Mouse (Mus musculus) midbrain, embryonic 15.5 days (tissue): ENCODE measurements around the gene Sox18. TPM values are rescaled to one million over a fixed set of nuclear protein-coding genes. Genes with fewer than 3 reads are reported as not detected.
A peak's percentile ranks its signal among the peaks of the same experiment; 100 is the strongest.

ENCODE experiments used
- ATAC-seq: fragments of 200-750 bp; cut with Nextera tagmentation; replicated peaks from 2 replicates; pipeline ENCODE4 v1.8.0; 2017; ENCODE audit warnings: moderate TSS enrichment
- H3K27ac ChIP-seq: fragments of 300-500 bp; sonication (generic); 2 replicates; pipeline ENCODE4 v1.5.1; 2015; ENCODE audit warnings: mild to moderate bottlenecking, inconsistent platforms
- H3K27me3 ChIP-seq: fragments of 300-500 bp; sonication (generic); replicated peaks from 2 replicates; pipeline ENCODE4 v1.6.1; 2015; ENCODE audit warnings: inconsistent platforms
- H3K36me3 ChIP-seq: fragments of 300-500 bp; sonication (generic); replicated peaks from 2 replicates; pipeline ENCODE4 v1.6.1; 2015; ENCODE audit warnings: inconsistent platforms
- H3K4me1 ChIP-seq: fragments of 300-500 bp; sonication (generic); 2 replicates; pipeline ENCODE4 v1.6.1; 2015; ENCODE audit warnings: inconsistent platforms
- H3K4me2 ChIP-seq: fragments of 300-500 bp; sonication (generic); 2 replicates; pipeline ENCODE4 v1.6.1; 2015; ENCODE audit warnings: inconsistent platforms, mild to moderate bottlenecking, moderate library complexity
- H3K4me3 ChIP-seq: fragments of 300-500 bp; sonication (generic); 2 replicates; pipeline ENCODE4 v1.5.1; 2015; ENCODE audit warnings: mild to moderate bottlenecking, inconsistent platforms
- H3K9ac ChIP-seq: fragments of 300-500 bp; sonication (generic); 2 replicates; pipeline ENCODE4 v1.6.1; 2015; ENCODE audit warnings: mild to moderate bottlenecking, inconsistent platforms
- H3K9me3 ChIP-seq: fragments of 300-500 bp; sonication (generic); 2 replicates; pipeline ENCODE4 v1.6.1; 2016; ENCODE audit warnings: inconsistent platforms
- WGBS: fragments of 180-500 bp; shearing (Covaris S2); methylation state at CpG from one replicate; pipeline ENCODE4 v1.1.7; 2015; ENCODE audit warnings: mixed read lengths; 5-methylcytosine and 5-hydroxymethylcytosine counted together
- polyA plus RNA-seq: library from polyadenylated mRNA; unstranded; fragments of >200 nt; fragmentation: Nextera tagmentation; extraction: Ambion mirVana; gene quantifications from 2 replicates; pipeline ENCODE4 v1.2.1, GENCODE M21; 2015

Sox18 gene
- polyA plus RNA-seq, 1 experiment from 2014 or later, result 18.3 TPM

DNA sequence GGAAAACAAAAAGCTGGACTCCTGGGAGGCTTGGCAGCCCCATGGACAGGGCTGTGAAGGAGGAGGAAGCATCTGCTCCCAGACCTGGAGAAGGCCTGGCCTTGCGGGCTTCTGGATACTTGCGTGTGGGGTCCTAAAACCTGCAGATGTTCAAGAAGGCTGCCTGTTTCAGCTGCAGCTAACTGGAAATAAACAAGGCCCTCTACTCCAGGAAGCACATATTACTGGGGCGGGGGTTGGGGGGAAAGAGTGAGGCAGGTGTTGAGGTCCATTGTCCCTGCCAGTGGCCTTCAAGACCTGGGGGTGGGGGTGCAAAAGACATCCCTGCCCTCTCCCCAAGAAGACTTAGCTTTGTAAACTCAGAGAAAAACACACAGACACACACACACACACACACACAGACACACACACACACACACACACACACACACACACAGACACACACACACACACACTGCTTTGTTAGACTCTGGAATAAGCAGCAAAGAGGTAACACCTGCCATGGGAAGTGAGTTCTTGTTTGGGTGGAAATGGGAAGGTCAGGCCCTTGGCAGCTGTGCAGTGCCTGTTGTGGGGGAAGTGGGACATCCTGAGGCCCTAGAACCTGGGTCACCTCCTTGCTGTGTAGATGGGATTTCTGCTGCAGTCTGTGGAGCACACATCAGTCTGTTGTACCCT, 8.7 kb downstream of the Sox18 start:
- H3K27ac ChIP-seq, result no peak overlapping the region
- H3K9ac ChIP-seq, result no peak overlapping the region
- no peak overlapping the region for H3K4me3 ChIP-seq
- no peaks in the 10 kb centered on the region for H3K9me3 ChIP-seq
- 85% methylated on average over 3 of the region's 3 CpGs for WGBS
- H3K4me1 ChIP-seq, result peaks cover 6% of the 10 kb centered on the region; the same call in 1 of the 2 replicates
- H3K36me3 ChIP-seq, result no peaks in the 10 kb centered on the region
- H3K4me2 ChIP-seq, result no peak overlapping the region
- no peak for ATAC-seq
- no peaks in the 10 kb centered on the region for H3K27me3 ChIP-seq

DNA sequence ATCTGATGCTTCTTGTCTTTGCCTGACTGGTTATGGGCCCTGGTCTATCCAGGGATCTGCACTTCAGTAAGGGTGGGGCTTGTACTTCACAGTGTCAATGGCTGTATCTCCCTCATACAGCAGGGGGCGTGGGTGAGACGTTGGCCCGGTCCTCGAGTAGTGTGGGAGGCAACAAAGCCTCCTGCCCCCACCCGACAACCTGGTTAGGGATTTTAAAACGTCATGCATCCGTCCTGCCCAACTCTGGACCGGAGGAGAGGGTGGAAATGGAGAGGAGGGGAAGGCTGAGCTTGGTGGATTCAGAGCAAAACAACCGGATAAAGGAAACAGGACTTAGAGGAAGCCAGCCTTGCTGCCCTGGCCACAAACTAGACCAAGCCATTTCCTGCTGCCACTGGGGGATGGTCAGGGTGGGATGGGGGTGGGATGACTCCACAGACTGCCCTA, 11.8 kb downstream of the Sox18 start:
- no peak overlapping the region for H3K9ac ChIP-seq
- H3K27ac ChIP-seq, result no peak overlapping the region
- no peak overlapping the region for H3K4me2 ChIP-seq
- peaks cover 6% of the 10 kb centered on the region; the same call in 1 of the 2 replicates for H3K4me1 ChIP-seq
- no peaks in the 10 kb centered on the region for H3K9me3 ChIP-seq
- no peak overlapping the region for H3K4me3 ChIP-seq
- 11% methylated on average over 9 of the region's 9 CpGs for WGBS
- ATAC-seq, result peak; percentile 78
- H3K27me3 ChIP-seq, result no peaks in the 10 kb centered on the region
- peaks cover 17% of the 10 kb centered on the region; the same call in 1 of the 2 replicates for H3K36me3 ChIP-seq

DNA sequence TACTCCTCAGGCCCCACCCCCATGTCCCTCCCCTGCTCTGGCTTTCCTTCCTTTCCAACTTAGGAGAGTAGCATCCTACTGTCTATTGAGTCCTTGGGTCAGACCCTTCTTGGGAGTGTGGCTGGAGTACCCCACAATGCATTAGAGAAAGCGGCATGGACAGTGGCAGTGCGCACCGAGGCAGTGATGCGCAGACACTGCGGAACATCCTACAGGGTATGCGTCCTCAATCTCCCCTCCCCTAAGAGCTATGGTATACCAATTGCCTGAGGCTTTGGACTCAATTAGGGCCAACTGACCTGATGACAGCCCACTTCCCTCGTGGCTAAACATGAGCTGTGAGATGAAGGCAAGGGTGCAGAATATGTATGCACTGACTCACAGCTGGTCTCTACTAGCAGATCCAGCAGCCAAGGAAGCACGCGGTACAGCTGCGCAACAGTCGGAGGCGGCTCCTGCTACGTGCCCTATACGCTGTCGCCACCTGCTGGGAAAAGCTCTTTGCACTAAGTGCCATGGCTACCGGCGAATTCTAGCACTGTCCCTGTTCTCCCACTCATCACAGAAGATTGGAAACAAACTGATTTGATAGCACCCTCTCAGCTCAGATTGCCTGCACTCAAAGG, 12.4 kb downstream of the Sox18 start:
- Histone ChIP-seq H3K4me1 (peaks cover 6% of the 10 kb centered on the region; the same call in 1 of the 2 replicates), H3K4me2 (no peak overlapping the region), H3K9ac (no peak overlapping the region), H3K36me3 (peaks cover 20% of the 10 kb centered on the region; the same call in 1 of the 2 replicates), H3K27me3 (no peaks in the 10 kb centered on the region), H3K4me3 (no peak overlapping the region), H3K27ac (no peak overlapping the region), H3K9me3 (no peaks in the 10 kb centered on the region)
- WGBS, result 33% methylated on average over 17 of the region's 17 CpGs
- ATAC-seq, result peak; percentile 41

DNA sequence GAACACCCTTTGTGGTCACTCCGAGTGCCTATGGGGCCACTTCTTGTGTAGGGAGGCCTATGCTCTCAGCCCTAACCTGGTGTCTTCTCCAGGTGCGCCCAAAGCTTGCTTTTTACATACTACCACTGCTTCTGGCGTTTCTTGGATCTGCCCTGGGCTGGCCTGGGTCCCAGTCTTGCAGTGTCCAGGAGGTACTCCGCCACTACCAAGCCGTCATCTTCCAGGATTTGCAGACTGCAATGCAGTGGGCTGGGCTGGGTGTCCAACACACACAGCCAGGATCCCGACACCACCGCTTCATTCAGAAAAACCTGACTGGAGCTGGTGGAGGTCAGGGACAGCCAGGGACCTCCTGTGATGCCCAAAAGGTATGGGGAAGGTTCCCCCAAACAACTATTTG, 12.9 kb downstream of the Sox18 start:
- H3K4me2 ChIP-seq, result no peak overlapping the region
- peaks cover 6% of the 10 kb centered on the region; the same call in 1 of the 2 replicates for H3K4me1 ChIP-seq
- peaks cover 22% of the 10 kb centered on the region; the same call in 1 of the 2 replicates for H3K36me3 ChIP-seq
- H3K27me3 ChIP-seq, result no peaks in the 10 kb centered on the region
- H3K9me3 ChIP-seq, result no peaks in the 10 kb centered on the region
- ATAC-seq, result no peak
- WGBS, result 90% methylated on average over 7 of the region's 7 CpGs
- no peak overlapping the region for H3K27ac ChIP-seq
- H3K4me3 ChIP-seq, result no peak overlapping the region
- H3K9ac ChIP-seq, result no peak overlapping the region

DNA sequence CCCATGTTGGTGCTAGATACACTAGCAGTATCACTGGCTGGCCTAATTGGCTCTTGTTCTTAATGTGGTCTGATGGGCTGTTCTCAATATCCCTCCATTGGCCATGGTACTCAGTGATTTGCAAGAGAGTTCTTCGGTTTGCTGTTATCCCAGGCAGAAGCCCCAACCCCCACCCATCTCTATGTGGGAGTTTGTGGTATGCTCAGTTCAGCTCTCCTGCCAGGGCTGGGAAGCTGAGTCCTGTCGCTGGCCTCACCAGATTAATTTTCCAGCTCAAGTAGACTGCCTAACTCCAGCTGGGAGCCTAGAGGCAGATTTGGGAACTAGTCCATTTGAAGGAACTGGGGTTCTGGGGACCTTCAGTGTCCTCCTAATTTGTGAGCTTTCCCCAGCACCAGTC, 14.0 kb downstream of the Sox18 start:
- Histone ChIP-seq H3K27ac (no peak overlapping the region), H3K9ac (no peak overlapping the region), H3K4me1 (peaks cover 6% of the 10 kb centered on the region; the same call in 1 of the 2 replicates), H3K27me3 (no peaks in the 10 kb centered on the region), H3K4me2 (no peak overlapping the region), H3K4me3 (no peak overlapping the region), H3K9me3 (no peaks in the 10 kb centered on the region), H3K36me3 (peaks cover 28% of the 10 kb centered on the region)
- WGBS, result 75% methylated on average over 2 of the region's 2 CpGs
- ATAC-seq, result no peak

DNA sequence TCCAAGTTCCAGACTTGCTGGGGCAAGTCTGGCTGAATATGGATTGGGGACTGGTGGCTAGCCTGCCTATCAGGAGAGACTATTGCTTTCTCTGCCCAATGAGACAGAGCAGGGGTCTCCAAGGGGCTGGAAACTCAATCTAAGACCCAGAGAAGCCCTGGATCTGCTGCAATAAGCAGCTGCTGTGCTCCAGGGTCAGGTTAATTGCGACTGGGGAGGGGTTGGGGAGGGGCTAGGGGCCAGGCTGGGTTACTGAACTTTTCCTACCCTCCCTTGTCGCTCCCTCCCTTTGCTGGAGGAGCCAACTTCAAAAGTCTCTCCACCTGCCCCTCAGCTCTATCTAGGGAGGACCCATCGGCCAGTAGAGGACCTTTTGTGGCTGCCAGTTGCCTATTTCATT, 14.7 kb downstream of the Sox18 start, which contains the start of gene Gm29797:
Gm29797 (plus strand) TSS at position 301 of the 400 bp plus-strand sequence.
- Histone ChIP-seq H3K36me3 (peaks cover 34% of the 10 kb centered on the region), H3K9me3 (no peaks in the 10 kb centered on the region)
- 76% methylated on average over 3 of the region's 3 CpGs for WGBS

DNA sequence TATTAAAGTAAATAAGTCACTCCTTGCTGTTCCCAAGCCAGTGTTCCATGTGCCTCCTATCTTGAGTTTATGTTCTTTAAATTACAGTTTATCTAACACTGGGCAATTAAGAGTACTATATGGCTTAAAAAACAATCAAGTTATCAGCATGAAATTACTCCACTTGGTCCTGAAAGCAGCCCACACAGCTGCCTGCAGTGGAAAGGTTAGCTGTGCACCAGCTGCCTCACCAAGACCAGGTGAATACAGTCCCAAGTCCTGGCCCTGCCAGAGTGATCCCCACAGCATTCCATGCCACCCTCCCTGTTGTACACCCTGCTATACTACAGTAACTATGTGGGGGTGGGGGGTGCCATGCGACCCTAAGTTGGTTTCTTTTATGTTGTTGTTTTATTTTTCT, 17.9 kb downstream of the Sox18 start:
- no peaks in the 10 kb centered on the region for H3K4me1 ChIP-seq
- H3K9me3 ChIP-seq, result no peaks in the 10 kb centered on the region
- H3K27ac ChIP-seq, result no peak overlapping the region
- 94% methylated on average over 1 of the region's 1 CpGs for WGBS
- no peak overlapping the region for H3K4me2 ChIP-seq
- peaks cover 55% of the 10 kb centered on the region for H3K36me3 ChIP-seq
- no peaks in the 10 kb centered on the region for H3K27me3 ChIP-seq
- no peak overlapping the region for H3K4me3 ChIP-seq
- no peak for ATAC-seq
- no peak overlapping the region for H3K9ac ChIP-seq

More for the DNA sequence above, 14.7 kb downstream of the Sox18 start, which contains the start of gene Gm29797:
- Histone ChIP-seq H3K27ac (no peak within 1 kb of the TSS), H3K27me3 (no peaks in the 10 kb centered on the region), H3K4me1 (peaks cover 6% of the 10 kb centered on the region; the same call in 1 of the 2 replicates), H3K4me3 (no peak within 1 kb of the TSS), H3K4me2 (no peak within 1 kb of the TSS), H3K9ac (no peak within 1 kb of the TSS)
- ATAC-seq, result no peak

DNA sequence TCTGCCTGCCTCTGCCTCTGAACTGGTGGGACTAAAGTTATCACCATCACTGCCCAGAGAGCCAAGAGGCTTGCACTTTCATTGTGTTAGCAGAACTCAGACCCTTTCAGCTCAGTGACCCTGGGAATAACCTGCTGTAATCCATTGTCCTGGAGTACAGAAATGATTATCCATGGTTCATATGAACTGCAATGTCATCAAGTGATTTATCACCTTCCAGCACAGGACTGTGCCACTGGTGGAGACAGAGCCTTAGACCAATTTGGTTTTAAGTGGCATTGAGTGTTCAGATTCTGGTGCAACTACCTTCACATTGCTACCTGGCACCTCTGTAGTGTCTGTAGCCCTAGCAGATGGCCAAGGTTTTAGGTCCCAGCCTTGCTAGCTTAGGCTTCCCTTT, 18.4 kb downstream of the Sox18 start:
- Histone ChIP-seq H3K4me1 (no peaks in the 10 kb centered on the region), H3K9me3 (no peaks in the 10 kb centered on the region), H3K36me3 (peaks cover 55% of the 10 kb centered on the region), H3K9ac (no peak overlapping the region), H3K27ac (no peak overlapping the region), H3K4me2 (no peak overlapping the region), H3K27me3 (no peaks in the 10 kb centered on the region), H3K4me3 (no peak overlapping the region)
- no peak for ATAC-seq

DNA sequence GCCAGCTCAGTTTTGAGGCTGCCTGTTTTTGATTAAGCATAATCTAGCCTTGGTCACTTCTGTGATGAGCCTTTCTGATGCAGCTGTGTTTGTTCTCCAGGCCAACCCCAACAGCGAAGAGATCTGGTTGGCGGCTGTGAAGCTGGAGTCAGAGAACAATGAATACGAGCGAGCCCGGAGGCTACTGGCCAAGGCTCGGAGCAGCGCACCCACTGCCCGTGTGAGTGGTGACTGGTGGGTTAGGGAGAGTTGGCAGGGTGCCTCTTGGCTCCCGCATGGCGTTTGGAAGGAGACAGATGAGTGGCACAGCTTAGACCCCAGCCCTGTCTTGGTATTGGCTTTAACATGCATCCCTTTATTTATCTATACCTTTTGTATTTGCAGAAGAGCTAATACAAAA, 22.5 kb downstream of the Sox18 start:
- Histone ChIP-seq H3K4me3 (no peak overlapping the region), H3K9me3 (no peaks in the 10 kb centered on the region), H3K27me3 (no peaks in the 10 kb centered on the region), H3K36me3 (peaks cover 46% of the 10 kb centered on the region), H3K4me2 (no peak overlapping the region), H3K27ac (no peak overlapping the region), H3K4me1 (no peaks in the 10 kb centered on the region), H3K9ac (no peak overlapping the region)
- no peak for ATAC-seq
- 81% methylated on average over 10 of the region's 10 CpGs for WGBS

DNA sequence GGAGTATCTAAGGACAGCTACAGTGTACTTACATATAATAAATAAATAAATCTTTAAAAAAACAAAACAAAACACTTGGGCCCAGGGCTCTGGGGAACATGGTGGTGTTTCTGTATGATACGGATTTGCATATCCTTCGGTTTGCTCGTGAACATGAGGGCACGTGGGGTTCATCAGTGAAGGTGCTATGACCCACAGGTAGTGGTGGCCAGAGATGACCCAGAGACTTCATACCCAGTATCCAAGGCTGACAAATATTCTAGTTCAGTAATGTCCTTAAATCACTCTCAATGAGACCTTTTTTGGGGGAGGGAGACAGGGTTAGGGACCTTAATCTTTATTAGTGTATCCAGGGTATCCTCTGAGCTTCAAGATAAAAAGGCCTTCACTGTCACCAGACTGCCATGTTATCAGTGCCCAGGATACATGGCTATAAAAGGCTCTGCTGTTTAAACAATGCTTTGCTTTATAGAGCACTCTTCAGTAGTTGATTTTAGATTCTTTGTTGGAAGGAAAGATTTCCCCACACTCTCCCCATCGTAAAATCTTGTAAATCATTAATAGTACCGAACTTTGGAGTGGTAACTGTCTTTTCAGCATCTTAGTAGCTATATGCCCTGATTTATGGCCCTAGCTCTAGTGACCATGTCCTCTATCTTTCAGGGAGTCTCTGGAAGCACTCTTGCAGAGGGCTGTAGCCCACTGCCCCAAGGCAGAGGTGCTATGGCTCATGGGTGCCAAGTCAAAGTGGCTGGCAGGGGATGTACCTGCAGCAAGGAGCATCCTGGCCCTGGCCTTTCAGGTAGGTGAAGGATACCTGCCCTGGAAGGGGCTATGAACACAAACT, 24.6 kb downstream of the Sox18 start:
- no peak for ATAC-seq
- H3K4me1 ChIP-seq, result no peaks in the 10 kb centered on the region
- peaks cover 36% of the 10 kb centered on the region for H3K36me3 ChIP-seq
- no peaks in the 10 kb centered on the region for H3K9me3 ChIP-seq
- no peak overlapping the region for H3K4me3 ChIP-seq
- no peak overlapping the region for H3K9ac ChIP-seq
- no peaks in the 10 kb centered on the region for H3K27me3 ChIP-seq
- H3K27ac ChIP-seq, result no peak overlapping the region
- H3K4me2 ChIP-seq, result no peak overlapping the region
- WGBS, result 96% methylated on average over 6 of the region's 6 CpGs

DNA sequence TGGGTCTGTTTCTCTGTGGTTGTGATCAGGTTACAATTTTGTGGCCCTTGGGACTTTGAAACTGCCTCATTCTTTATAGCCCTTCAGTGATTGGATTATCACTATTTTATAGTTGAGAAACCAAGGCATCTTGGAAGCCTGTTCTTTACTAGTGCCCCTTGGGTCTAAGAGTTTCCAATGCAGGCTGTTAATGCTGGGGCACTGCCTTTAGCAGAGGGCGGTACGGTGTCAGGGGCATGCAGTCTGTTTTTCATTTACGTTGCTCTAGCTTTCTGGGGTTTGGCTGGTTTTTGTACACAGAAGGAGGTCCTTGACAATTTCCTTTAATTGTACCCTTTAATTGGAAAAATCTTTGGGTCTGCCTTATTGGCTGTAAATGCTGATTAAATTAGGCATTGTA, 25.8 kb downstream of the Sox18 start:
- H3K9me3 ChIP-seq, result no peaks in the 10 kb centered on the region
- WGBS, result 86% methylated on average over 3 of the region's 3 CpGs

DNA sequence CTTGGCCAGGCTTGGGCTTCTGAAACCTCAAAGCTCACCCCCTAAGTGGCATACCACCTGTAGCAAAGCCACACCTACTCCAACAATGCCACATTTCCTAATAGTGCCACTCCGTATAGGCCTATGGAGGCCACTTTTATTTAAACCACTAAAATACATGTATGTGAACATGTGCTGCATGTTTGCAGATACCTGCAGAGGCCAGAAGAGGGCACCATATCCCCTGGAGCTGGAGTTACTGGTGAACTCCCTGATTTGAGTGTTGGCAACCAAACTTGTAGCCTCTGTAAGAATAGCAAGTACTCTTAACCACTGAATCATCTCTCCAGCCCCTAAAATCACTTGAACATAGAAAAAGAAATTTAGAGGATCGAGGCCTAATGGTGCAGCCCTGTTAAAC, 27.1 kb downstream of the Sox18 start:
- ATAC-seq, result no peak

More for the DNA sequence above, 25.8 kb downstream of the Sox18 start:
- no peak overlapping the region for H3K9ac ChIP-seq
- peaks cover 35% of the 10 kb centered on the region for H3K36me3 ChIP-seq
- H3K4me1 ChIP-seq, result no peaks in the 10 kb centered on the region
- H3K4me3 ChIP-seq, result no peak overlapping the region
- H3K27ac ChIP-seq, result no peak overlapping the region
- ATAC-seq, result no peak
- no peaks in the 10 kb centered on the region for H3K27me3 ChIP-seq
- H3K4me2 ChIP-seq, result no peak overlapping the region

More for the DNA sequence above, 27.1 kb downstream of the Sox18 start:
- H3K9me3 ChIP-seq, result no peaks in the 10 kb centered on the region
- WGBS, result 96% methylated on average over 2 of the region's 2 CpGs
- no peak overlapping the region for H3K4me3 ChIP-seq
- no peak overlapping the region for H3K9ac ChIP-seq
- no peaks in the 10 kb centered on the region for H3K27me3 ChIP-seq
- no peak overlapping the region for H3K4me2 ChIP-seq
- no peaks in the 10 kb centered on the region for H3K4me1 ChIP-seq
- peaks cover 33% of the 10 kb centered on the region for H3K36me3 ChIP-seq
- no peak overlapping the region for H3K27ac ChIP-seq
